Mouse (Mus musculus) spleen, adult 2 months (tissue): ENCODE measurements at regions not wholly inside any gene's neighbourhood (a gene's known extent, or its start where the extent isn't known, plus 50 kb on each side); places are given as distances from the start of the nearest gene placed in this dataset.

ENCODE experiments used
- CTCF ChIP-seq: fragments of 200-500 bp; IDR thresholded peaks from 2 replicates; pipeline ENCODE4 v1.5.1; 2011; ENCODE audit warnings: mild to moderate bottlenecking, inconsistent platforms; ENCODE audit not compliant: insufficient read depth, insufficient read length, insufficient replicate concordance; ENCODE audit errors: extremely low read depth
- POLR2A ChIP-seq: fragments of 200-500 bp; IDR thresholded peaks from 2 replicates; pipeline ENCODE4 v1.6.1; 2011; ENCODE audit warnings: low read depth, low read length, inconsistent platforms

- TF ChIP-seq CTCF, result no peak
- TF ChIP-seq POLR2A, result no peak
These were observed 320.4 kb upstream of the Id2 start for GRCm38 (mm10) chr12:25417336-25417735.
